Mouse (Mus musculus) liver, adult 2 months (tissue): Measurements from ENCODE around the gene Poglut1. TPM values are rescaled to one million over a fixed set of nuclear protein-coding genes. Genes with fewer than 3 reads are reported as not detected.

Experiments used
- DNase-seq: peaks from one replicate; pipeline ENCODE4 v3.0.0-alpha.2; 2011; ENCODE audit warnings: low read depth, low spot score; ENCODE audit errors: extremely low read depth
- H3K27ac ChIP-seq: fragments of 200-500 bp; replicated peaks from 2 replicates; pipeline ENCODE4 v1.5.1; 2012; ENCODE audit warnings: low read depth, mild to moderate bottlenecking, control low read depth, inconsistent platforms, low read length; ENCODE audit not compliant: insufficient read depth
- H3K27me3 ChIP-seq: fragments of 200-500 bp; 2 replicates; pipeline ENCODE4 v1.6.1; 2012; ENCODE audit warnings: mild to moderate bottlenecking, moderate library complexity, low read length, inconsistent platforms; ENCODE audit not compliant: control insufficient read depth, insufficient read depth
- H3K36me3 ChIP-seq: fragments of 200-500 bp; 2 replicates; pipeline ENCODE4 v1.6.1; 2012; ENCODE audit warnings: low read length, inconsistent platforms; ENCODE audit not compliant: control insufficient read depth, insufficient read depth
- H3K4me1 ChIP-seq: fragments of 200-500 bp; 2 replicates; pipeline ENCODE4 v1.6.1; 2011; ENCODE audit warnings: low read length; ENCODE audit not compliant: control insufficient read depth, insufficient read depth
- H3K4me3 ChIP-seq: fragments of 200-500 bp; 2 replicates; pipeline ENCODE4 v1.5.1; 2011; ENCODE audit warnings: low read depth, mild to moderate bottlenecking, control low read depth, low read length, moderate library complexity; ENCODE audit not compliant: insufficient read depth
- H3K79me2 ChIP-seq: fragments of 200-500 bp; 2 replicates; pipeline ENCODE4 v1.6.1; 2012; ENCODE audit warnings: inconsistent platforms, mild to moderate bottlenecking, low read length, moderate library complexity; ENCODE audit not compliant: control insufficient read depth, insufficient read depth
- H3K9ac ChIP-seq: fragments of 200-500 bp; 2 replicates; pipeline ENCODE4 v1.6.1; 2012; ENCODE audit warnings: low read depth, mild to moderate bottlenecking, control low read depth, inconsistent platforms, low read length
- CTCF ChIP-seq: fragments of 200-500 bp; IDR thresholded peaks from 2 replicates; pipeline ENCODE4 v1.5.1; 2011; ENCODE audit warnings: low read depth, low read length, control low read depth
- POLR2A ChIP-seq: fragments of 200-500 bp; IDR thresholded peaks from 2 replicates; pipeline ENCODE4 v1.6.1; 2011; ENCODE audit warnings: low read length, control low read depth; ENCODE audit not compliant: insufficient read depth; ENCODE audit errors: extremely low read depth
- WGBS: fragments of 180-500 bp; shearing (Covaris S2); methylation state at CpG from one replicate; pipeline ENCODE4 v1.1.7; 2018; 5-methylcytosine and 5-hydroxymethylcytosine counted together
- polyA plus RNA-seq: library from polyadenylated mRNA; depleted of rRNA; stranded (reverse); fragments of >200 nt; gene quantifications from 2 replicates; pipeline ENCODE4 v1.2.3, GENCODE M21; 2012
- total RNA-seq: library from RNA; depleted of rRNA; stranded (reverse); fragments of >200 nt; gene quantifications from 2 replicates; pipeline ENCODE4 v1.2.3, GENCODE M21; 2014

Gene Poglut1
- total and polyA plus RNA-seq, 2 experiments, result 6.9 to 12.9 TPM

GRCm38 (mm10) chr16:38510846-38511245 is 39.2 kb downstream of the Poglut1 start:
- Histone ChIP-seq H3K36me3 (peaks cover 17% of the 10 kb centered on the region), H3K4me3 (no peak overlapping the region), H3K9ac (no peak overlapping the region), H3K79me2 (no peaks in the 10 kb centered on the region), H3K27me3 (no peaks in the 10 kb centered on the region), H3K4me1 (no peaks in the 10 kb centered on the region), H3K27ac (no peak overlapping the region)
- DNase-seq, result no peak
- WGBS, result 96% methylated on average over 2 of the region's 2 CpGs
- no peak for TF ChIP-seq POLR2A
- no peak for TF ChIP-seq CTCF

GRCm38 (mm10) chr16:38506041-38506634 is 43.9 kb downstream of the Poglut1 start:
- H3K79me2 ChIP-seq, result no peaks in the 10 kb centered on the region
- peak; percentile 51 for DNase-seq
- peak; percentile 72 for TF ChIP-seq CTCF
- TF ChIP-seq POLR2A, result no peak
- H3K9ac ChIP-seq, result no peak overlapping the region
- no peaks in the 10 kb centered on the region for H3K4me1 ChIP-seq
- H3K27ac ChIP-seq, result no peak overlapping the region
- WGBS, result 71% methylated on average over 4 of the region's 4 CpGs
- H3K36me3 ChIP-seq, result peaks cover 41% of the 10 kb centered on the region
- no peak overlapping the region for H3K4me3 ChIP-seq
- H3K27me3 ChIP-seq, result no peaks in the 10 kb centered on the region

DNA sequence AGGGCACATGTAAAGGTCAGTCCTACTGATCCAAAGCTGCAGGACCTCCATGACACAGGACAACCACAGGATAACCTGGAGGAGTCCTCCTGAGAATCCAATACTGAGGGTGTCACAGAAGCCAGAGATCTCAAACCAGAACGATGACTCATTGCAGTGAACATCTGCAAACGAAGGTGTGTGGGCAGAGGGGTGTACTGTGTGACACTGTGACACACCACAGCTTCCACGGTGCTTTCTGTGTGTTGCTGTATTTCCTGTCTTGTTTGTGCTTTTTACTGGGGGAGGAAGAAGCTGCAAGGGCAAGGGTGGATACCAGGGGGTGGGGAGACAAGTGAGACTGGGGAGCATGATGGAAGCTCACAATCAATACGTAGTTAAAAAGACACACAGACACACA is 46.5 kb downstream of the Poglut1 start:
- 67% methylated on average over 4 of the region's 4 CpGs for WGBS
- TF ChIP-seq POLR2A (no peak), CTCF (no peak)
- H3K36me3 ChIP-seq, result peaks cover 54% of the 10 kb centered on the region

GRCm38 (mm10) chr16:38502469-38502868 is 47.6 kb downstream of the Poglut1 start:
- Histone ChIP-seq H3K27ac (no peak overlapping the region), H3K4me3 (no peak overlapping the region), H3K4me1 (no peaks in the 10 kb centered on the region), H3K27me3 (no peaks in the 10 kb centered on the region), H3K36me3 (peaks cover 53% of the 10 kb centered on the region), H3K79me2 (no peaks in the 10 kb centered on the region), H3K9ac (no peak overlapping the region)
- no peak for TF ChIP-seq CTCF
- TF ChIP-seq POLR2A, result no peak
- DNase-seq, result no peak
- WGBS, result 68% methylated on average over 10 of the region's 10 CpGs

More for the DNA sequence above, 46.5 kb downstream of the Poglut1 start:
- Histone ChIP-seq H3K9ac (no peak overlapping the region), H3K27ac (no peak overlapping the region), H3K4me3 (no peak overlapping the region), H3K27me3 (no peaks in the 10 kb centered on the region), H3K79me2 (no peaks in the 10 kb centered on the region), H3K4me1 (no peaks in the 10 kb centered on the region)
- DNase-seq, result no peak

DNA sequence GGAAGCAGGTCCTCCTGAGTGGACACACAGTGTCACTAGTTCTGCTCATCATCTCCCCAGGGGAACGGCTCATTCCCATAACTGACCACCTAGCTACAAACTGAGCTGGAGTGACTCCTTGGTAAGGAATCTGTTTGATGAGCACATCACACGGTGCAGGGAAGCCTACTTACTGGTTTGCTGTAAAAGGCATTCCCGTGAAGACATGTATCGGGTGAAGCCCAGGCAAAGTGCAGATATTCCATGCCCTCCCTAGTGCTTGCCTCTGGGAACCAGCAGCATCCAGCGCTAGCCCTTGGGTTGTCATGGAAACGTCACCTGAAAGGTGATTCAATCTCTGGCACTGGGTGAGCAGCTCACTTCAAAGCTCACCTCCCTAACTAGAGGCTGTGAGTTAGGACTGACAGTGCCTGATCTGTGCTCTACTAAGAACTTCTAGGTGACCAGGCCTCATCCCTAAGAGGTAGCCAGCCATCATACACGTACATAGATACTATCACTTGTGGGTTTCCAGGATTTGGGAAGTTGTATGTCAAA is 53.4 kb downstream of the Poglut1 start:
- WGBS, result 90% methylated on average over 7 of the region's 7 CpGs
- no peak for DNase-seq
- peaks cover 31% of the 10 kb centered on the region for H3K36me3 ChIP-seq
- no peak overlapping the region for H3K9ac ChIP-seq
- H3K27ac ChIP-seq, result no peak overlapping the region
- TF ChIP-seq POLR2A, result no peak
- H3K4me1 ChIP-seq, result no peaks in the 10 kb centered on the region
- H3K79me2 ChIP-seq, result no peaks in the 10 kb centered on the region
- no peaks in the 10 kb centered on the region for H3K27me3 ChIP-seq
- H3K4me3 ChIP-seq, result no peak overlapping the region

- TF ChIP-seq CTCF (no peak), POLR2A (no peak)
- Histone ChIP-seq H3K79me2 (no peaks in the 10 kb centered on the region), H3K4me1 (no peaks in the 10 kb centered on the region), H3K27ac (no peak overlapping the region), H3K9ac (no peak overlapping the region), H3K4me3 (no peak overlapping the region), H3K36me3 (peaks cover 14% of the 10 kb centered on the region), H3K27me3 (no peaks in the 10 kb centered on the region)
- 83% methylated on average over 10 of the region's 10 CpGs for WGBS
- DNase-seq, result peak; percentile 28
Observed at GRCm38 (mm10) chr16:38493890-38494289, 56.2 kb downstream of the Poglut1 start.
